Mouse (Mus musculus): ENCODE results near the gene Stpg2. TPM values are rescaled to one million over a fixed set of nuclear protein-coding genes. Genes with fewer than 3 reads are reported as not detected.
A peak's percentile ranks its signal among the peaks of the same experiment; 100 is the strongest.
"Not testable (repeated sequence)": the region's sequence is repeated elsewhere in the genome, so short reads cannot be mapped to it uniquely, and the experiment has no call there.

Gene Stpg2
- polyA plus RNA-seq, 1 experiment from 2014 or later, result 0.19 TPM

DNA sequence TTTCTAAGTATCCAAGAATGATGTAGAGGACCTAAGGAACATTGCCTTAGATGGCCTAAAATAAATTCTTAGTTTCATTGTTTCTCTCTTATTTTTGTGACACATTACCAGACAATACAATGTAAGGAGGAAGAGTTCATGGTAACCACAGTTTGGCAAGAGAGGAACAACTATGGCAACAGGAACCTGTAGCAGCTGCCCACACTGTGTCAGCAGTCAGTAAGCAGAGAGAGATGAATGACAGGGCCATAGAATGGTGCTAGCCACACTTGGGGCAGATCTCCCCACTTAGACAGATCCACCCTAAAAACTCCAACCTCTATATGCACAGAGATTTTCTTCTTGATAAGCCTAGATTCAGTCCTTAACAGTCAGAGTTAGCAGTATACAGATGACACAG, 456.7 kb downstream of the Stpg2 start:
- no peaks in the 10 kb centered on the region for H3K4me1 ChIP-seq (ENCODE audit: control insufficient read depth, insufficient read depth, low read length)
- no peak overlapping the region for H3K4me3 ChIP-seq (ENCODE audit: low read depth, low read length)
- H3K27me3 ChIP-seq (ENCODE audit: control insufficient read depth, insufficient read depth, low read length), result no peaks in the 10 kb centered on the region
- H3K27ac ChIP-seq (ENCODE audit: low read depth, low read length), result no peak overlapping the region
- no peak for DNase-seq (ENCODE audit: low spot score)
- no peak overlapping the region for H3K9ac ChIP-seq (ENCODE audit: low read length)
- no peaks in the 10 kb centered on the region for H3K36me3 ChIP-seq (ENCODE audit: control insufficient read depth, insufficient read depth, low read length)
- no peak for ATAC-seq (ENCODE audit: insufficient read depth, low FRiP score, low TSS enrichment)
- H3K4me2 ChIP-seq (ENCODE audit: low read depth), result no peak overlapping the region
- H3K9me3 ChIP-seq (ENCODE audit: control insufficient read depth, low read length), result no peaks in the 10 kb centered on the region

DNA sequence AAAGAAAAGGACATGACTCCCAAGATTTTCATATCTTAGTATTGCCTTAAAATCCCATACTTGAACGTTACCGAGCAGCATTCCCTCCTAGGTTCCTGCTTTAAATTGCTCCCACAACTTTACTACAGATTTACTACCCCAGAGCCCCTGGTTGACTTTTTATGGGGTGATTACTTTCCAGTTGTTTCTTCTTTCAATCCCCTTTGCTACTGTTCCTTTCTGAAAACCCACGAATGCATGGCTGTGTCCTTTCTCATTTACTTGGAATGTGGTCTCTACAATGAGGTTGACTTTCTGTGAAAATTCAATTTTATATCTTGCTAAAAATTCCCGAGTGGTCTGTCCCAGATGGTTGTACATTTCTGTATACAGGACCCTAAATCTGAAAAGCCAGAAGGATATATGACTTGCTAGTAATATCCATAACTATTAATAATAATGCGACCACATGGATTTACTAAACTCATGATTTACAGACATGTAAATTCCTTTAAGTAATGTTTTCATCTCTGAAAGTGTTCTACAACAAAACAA, 458.3 kb downstream of the Stpg2 start:
- no peaks in the 10 kb centered on the region for H3K36me3 ChIP-seq (ENCODE audit: control insufficient read depth, insufficient read depth, low read length)
- WGBS, result 64% methylated on average over 5 of the region's 5 CpGs
- H3K4me3 ChIP-seq (ENCODE audit: low read depth, low read length), result no peak overlapping the region
- no peaks in the 10 kb centered on the region for H3K9me3 ChIP-seq (ENCODE audit: control insufficient read depth, low read length)
- H3K27ac ChIP-seq (ENCODE audit: low read depth, low read length), result no peak overlapping the region
- H3K4me2 ChIP-seq (ENCODE audit: low read depth), result no peak overlapping the region
- no peak for ATAC-seq (ENCODE audit: insufficient read depth, low FRiP score, low TSS enrichment)
- no peaks in the 10 kb centered on the region for H3K27me3 ChIP-seq (ENCODE audit: control insufficient read depth, insufficient read depth, low read length)
- H3K4me1 ChIP-seq (ENCODE audit: control insufficient read depth, insufficient read depth, low read length), result no peaks in the 10 kb centered on the region
- no peak overlapping the region for H3K9ac ChIP-seq (ENCODE audit: low read length)
- no peak for DNase-seq (ENCODE audit: low spot score)

DNA sequence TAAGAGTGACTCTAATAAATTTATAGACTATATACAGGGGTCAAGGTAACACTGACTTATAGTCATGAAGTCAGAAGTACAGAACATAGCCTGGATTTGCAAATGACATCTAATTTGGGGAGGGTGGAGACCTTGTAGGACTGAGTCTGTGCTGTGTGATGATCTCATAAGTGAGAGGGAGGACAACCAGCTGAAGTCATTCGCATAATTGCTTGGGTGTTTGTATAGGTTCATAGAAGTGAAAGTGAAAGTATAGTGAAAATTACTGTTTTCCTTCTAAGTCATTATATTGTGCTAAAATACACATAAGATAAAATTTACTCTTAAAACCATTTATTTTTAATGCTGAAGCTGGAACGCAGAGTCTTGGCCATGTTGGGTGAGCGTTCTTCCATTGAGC, 459.6 kb downstream of the Stpg2 start:
- H3K36me3 ChIP-seq (ENCODE audit: control insufficient read depth, insufficient read depth, low read length), result no peaks in the 10 kb centered on the region
- no peak overlapping the region for H3K4me2 ChIP-seq (ENCODE audit: low read depth)
- ATAC-seq (ENCODE audit: insufficient read depth, low FRiP score, low TSS enrichment) (no peak), DNase-seq (ENCODE audit: low spot score) (no peak)
- H3K4me1 ChIP-seq (ENCODE audit: control insufficient read depth, insufficient read depth, low read length), result no peaks in the 10 kb centered on the region
- H3K27ac ChIP-seq (ENCODE audit: low read depth, low read length), result no peak overlapping the region
- H3K9me3 ChIP-seq (ENCODE audit: control insufficient read depth, low read length), result no peaks in the 10 kb centered on the region
- no peak overlapping the region for H3K9ac ChIP-seq (ENCODE audit: low read length)
- no peak overlapping the region for H3K4me3 ChIP-seq (ENCODE audit: low read depth, low read length)
- H3K27me3 ChIP-seq (ENCODE audit: control insufficient read depth, insufficient read depth, low read length), result no peaks in the 10 kb centered on the region
- 96% methylated on average over 3 of the region's 3 CpGs for WGBS

DNA sequence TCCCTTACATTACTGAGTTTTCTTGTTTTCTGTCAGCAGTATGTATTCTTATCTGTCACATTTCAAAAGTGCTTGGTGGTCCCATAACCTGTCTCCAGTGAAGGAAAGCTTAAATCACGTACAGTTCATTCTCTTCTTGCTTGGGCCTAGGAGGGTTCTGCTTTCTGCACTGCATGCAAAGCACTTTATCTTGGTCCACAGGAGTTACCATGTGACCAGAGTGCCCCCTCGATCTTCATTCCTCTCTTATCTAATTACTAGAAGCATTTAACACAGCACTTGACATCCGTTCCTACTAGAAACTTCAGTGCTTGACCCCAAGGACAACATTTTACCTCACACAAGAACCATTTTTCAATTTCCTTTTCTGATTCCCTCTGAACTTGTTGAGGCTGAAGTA, 470.7 kb downstream of the Stpg2 start:
- no peak overlapping the region for H3K4me2 ChIP-seq (ENCODE audit: low read depth)
- no peak overlapping the region for H3K27ac ChIP-seq (ENCODE audit: low read depth, low read length)
- no peaks in the 10 kb centered on the region for H3K9me3 ChIP-seq (ENCODE audit: control insufficient read depth, low read length)
- H3K9ac ChIP-seq (ENCODE audit: low read length), result no peak overlapping the region
- H3K4me3 ChIP-seq (ENCODE audit: low read depth, low read length), result no peak overlapping the region
- no peaks in the 10 kb centered on the region for H3K27me3 ChIP-seq (ENCODE audit: control insufficient read depth, insufficient read depth, low read length)
- DNase-seq (ENCODE audit: low spot score) (no peak), ATAC-seq (ENCODE audit: insufficient read depth, low FRiP score, low TSS enrichment) (no peak)
- 85% methylated on average over 3 of the region's 3 CpGs for WGBS
- H3K36me3 ChIP-seq (ENCODE audit: control insufficient read depth, insufficient read depth, low read length), result no peaks in the 10 kb centered on the region
- no peaks in the 10 kb centered on the region for H3K4me1 ChIP-seq (ENCODE audit: control insufficient read depth, insufficient read depth, low read length)

DNA sequence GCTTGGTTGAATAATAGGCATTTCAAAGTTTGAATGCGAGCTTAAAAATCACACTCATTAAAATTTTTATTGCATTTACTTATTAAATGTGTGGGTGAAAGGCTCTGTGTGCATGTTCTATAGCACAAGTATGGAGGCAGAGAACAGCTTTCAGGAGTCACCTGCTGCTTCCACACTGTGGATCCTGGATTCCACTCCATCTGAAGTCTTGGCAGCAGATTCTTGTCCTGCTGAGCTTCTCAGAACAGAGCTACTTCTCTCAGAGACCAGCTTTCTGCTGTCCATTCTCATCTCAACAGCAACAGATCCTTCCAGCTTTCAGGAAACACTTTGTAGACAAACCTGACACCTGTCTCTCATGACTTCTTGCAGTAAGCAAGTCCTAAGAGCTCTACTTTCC, 471.2 kb downstream of the Stpg2 start:
- no peak for DNase-seq (ENCODE audit: low spot score)
- H3K4me3 ChIP-seq (ENCODE audit: low read depth, low read length), result no peak overlapping the region
- H3K27ac ChIP-seq (ENCODE audit: low read depth, low read length), result no peak overlapping the region
- H3K36me3 ChIP-seq (ENCODE audit: control insufficient read depth, insufficient read depth, low read length), result no peaks in the 10 kb centered on the region
- H3K27me3 ChIP-seq (ENCODE audit: control insufficient read depth, insufficient read depth, low read length), result no peaks in the 10 kb centered on the region
- no peak overlapping the region for H3K9ac ChIP-seq (ENCODE audit: low read length)
- no peak overlapping the region for H3K4me2 ChIP-seq (ENCODE audit: low read depth)
- H3K9me3 ChIP-seq (ENCODE audit: control insufficient read depth, low read length), result no peaks in the 10 kb centered on the region
- no peak for ATAC-seq (ENCODE audit: insufficient read depth, low FRiP score, low TSS enrichment)
- no peaks in the 10 kb centered on the region for H3K4me1 ChIP-seq (ENCODE audit: control insufficient read depth, insufficient read depth, low read length)
- 83% methylated on average over 1 of the region's 1 CpGs for WGBS

DNA sequence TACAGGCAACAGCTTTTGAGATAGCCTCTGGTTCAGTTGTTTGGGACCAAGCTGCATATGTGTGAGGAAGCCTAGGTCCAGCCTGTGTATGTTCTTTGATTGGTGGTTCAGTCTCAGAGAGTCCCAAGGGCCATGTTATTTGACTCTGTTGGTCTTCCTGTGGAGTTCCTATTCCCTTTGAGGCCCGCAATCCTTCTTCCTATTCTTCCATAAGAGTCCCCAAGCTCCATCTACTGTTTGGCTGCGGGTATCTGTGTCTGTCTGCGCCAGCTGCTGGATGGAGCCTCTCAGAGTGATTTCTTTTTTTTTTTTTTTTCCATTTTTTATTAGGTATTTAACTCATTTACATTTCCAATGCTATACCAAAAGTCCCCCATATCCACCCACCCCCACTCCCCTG, 498.7 kb downstream of the Stpg2 start:
- not testable (repeated sequence) for H3K4me2 ChIP-seq (ENCODE audit: low read depth); H3K9me3 ChIP-seq (ENCODE audit: control insufficient read depth, low read length); H3K36me3 ChIP-seq (ENCODE audit: control insufficient read depth, insufficient read depth, low read length); H3K9ac ChIP-seq (ENCODE audit: low read length); ATAC-seq (ENCODE audit: insufficient read depth, low FRiP score, low TSS enrichment); H3K4me1 ChIP-seq (ENCODE audit: control insufficient read depth, insufficient read depth, low read length); H3K4me3 ChIP-seq (ENCODE audit: low read depth, low read length); DNase-seq (ENCODE audit: low spot score); H3K27me3 ChIP-seq (ENCODE audit: control insufficient read depth, insufficient read depth, low read length); H3K27ac ChIP-seq (ENCODE audit: low read depth, low read length)
- WGBS, result 94% methylated on average over 3 of the region's 3 CpGs

DNA sequence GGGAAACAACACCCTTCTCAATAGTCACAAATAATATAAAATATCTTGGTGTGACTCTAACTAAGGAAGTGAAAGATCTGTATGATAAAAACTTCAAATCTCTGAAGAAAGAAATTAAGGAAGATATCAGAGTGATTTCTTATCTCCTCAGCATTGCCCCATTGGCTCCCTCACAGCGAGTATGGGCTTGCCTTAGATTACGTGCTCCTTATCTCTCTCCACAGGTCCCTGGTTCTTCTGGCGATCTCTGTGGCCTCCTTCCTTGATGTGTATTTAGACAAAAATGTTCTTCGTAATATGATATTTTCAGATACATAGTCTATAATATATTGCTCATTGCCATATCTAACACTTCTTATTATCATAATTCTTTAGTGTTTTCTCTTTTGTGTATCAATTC, 501.9 kb downstream of the Stpg2 start:
- not testable (repeated sequence) for DNase-seq (ENCODE audit: low spot score); H3K4me2 ChIP-seq (ENCODE audit: low read depth); H3K9ac ChIP-seq (ENCODE audit: low read length); H3K4me3 ChIP-seq (ENCODE audit: low read depth, low read length); H3K27me3 ChIP-seq (ENCODE audit: control insufficient read depth, insufficient read depth, low read length); H3K36me3 ChIP-seq (ENCODE audit: control insufficient read depth, insufficient read depth, low read length); H3K9me3 ChIP-seq (ENCODE audit: control insufficient read depth, low read length); ATAC-seq (ENCODE audit: insufficient read depth, low FRiP score, low TSS enrichment); H3K27ac ChIP-seq (ENCODE audit: low read depth, low read length); H3K4me1 ChIP-seq (ENCODE audit: control insufficient read depth, insufficient read depth, low read length)
- WGBS, result 93% methylated on average over 4 of the region's 4 CpGs

DNA sequence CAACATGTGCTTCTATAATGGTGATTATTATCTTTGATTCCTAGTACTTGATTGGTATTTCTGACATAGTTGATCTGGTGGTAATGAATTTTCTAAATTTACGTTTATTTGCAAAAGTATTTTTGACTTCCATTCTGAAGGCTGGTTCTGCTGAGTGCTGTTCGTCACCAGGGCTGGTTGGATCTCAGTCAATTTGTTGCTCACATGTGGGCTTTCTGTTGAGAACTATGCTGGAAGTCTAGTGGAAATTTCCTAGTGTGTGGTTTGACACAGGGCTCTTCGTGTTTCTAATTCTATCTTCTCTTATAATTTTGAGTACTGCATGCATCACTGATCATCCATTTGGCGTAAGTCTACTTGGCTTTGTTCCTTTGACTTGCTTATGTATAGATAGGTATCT, 504.3 kb downstream of the Stpg2 start:
- WGBS, result 85% methylated on average over 4 of the region's 4 CpGs
- no peak for ATAC-seq (ENCODE audit: insufficient read depth, low FRiP score, low TSS enrichment)
- no peaks in the 10 kb centered on the region for H3K27me3 ChIP-seq (ENCODE audit: control insufficient read depth, insufficient read depth, low read length)

DNA sequence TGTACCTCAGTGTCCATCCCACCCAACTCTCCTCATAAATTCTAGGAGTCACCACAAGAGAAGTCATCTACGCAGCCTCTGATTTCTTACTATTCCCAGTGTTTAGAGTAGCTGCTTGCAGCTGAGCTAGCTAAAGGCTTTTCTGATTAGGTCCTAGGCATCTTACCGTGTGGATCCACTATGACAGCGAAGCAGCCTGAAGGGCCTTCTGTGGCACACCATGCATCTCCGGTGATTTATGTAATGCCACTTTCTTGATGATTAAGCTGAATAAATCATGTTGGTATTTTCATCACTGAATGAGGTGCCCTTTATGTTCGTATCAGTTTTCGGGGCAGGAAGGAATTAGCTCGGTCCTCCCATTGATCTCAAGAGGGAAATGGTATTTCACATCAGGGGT, 523.3 kb downstream of the Stpg2 start:
- 0 out of 2 replicates have a peak, but pooled peaks have one; percentile 36 for ATAC-seq (ENCODE audit: insufficient read depth, low FRiP score, low TSS enrichment)
- Histone ChIP-seq H3K36me3 (ENCODE audit: control insufficient read depth, insufficient read depth, low read length) (no peaks in the 10 kb centered on the region), H3K9me3 (ENCODE audit: control insufficient read depth, low read length) (no peaks in the 10 kb centered on the region), H3K9ac (ENCODE audit: low read length) (no peak overlapping the region), H3K27me3 (ENCODE audit: control insufficient read depth, insufficient read depth, low read length) (no peaks in the 10 kb centered on the region), H3K4me3 (ENCODE audit: low read depth, low read length) (no peak overlapping the region), H3K27ac (ENCODE audit: low read depth, low read length) (no peak overlapping the region), H3K4me2 (ENCODE audit: low read depth) (no peak overlapping the region), H3K4me1 (ENCODE audit: control insufficient read depth, insufficient read depth, low read length) (no peaks in the 10 kb centered on the region)
- no peak for DNase-seq (ENCODE audit: low spot score)
- WGBS, result 46% methylated on average over 7 of the region's 7 CpGs

More for the DNA sequence above, 504.3 kb downstream of the Stpg2 start:
- Histone ChIP-seq H3K4me3 (ENCODE audit: low read depth, low read length) (no peak overlapping the region), H3K9ac (ENCODE audit: low read length) (no peak overlapping the region), H3K4me2 (ENCODE audit: low read depth) (no peak overlapping the region), H3K9me3 (ENCODE audit: control insufficient read depth, low read length) (no peaks in the 10 kb centered on the region), H3K27ac (ENCODE audit: low read depth, low read length) (no peak overlapping the region), H3K36me3 (ENCODE audit: control insufficient read depth, insufficient read depth, low read length) (no peaks in the 10 kb centered on the region), H3K4me1 (ENCODE audit: control insufficient read depth, insufficient read depth, low read length) (no peaks in the 10 kb centered on the region)
- DNase-seq (ENCODE audit: low spot score), result no peak
